Mouse (Mus musculus) hindbrain, embryonic 11.5 days (tissue): ENCODE data around the gene Ttc34. TPM values are rescaled to one million over a fixed set of nuclear protein-coding genes. Genes with fewer than 3 reads are reported as not detected.

Experiments
- ATAC-seq: fragments of 200-750 bp; cut with Nextera tagmentation; 2 replicates; pipeline ENCODE4 v1.8.0; 2017; ENCODE audit warnings: mild to moderate bottlenecking, moderate TSS enrichment, moderate library complexity; ENCODE audit not compliant: low FRiP score
- DNase-seq: peaks from one replicate; pipeline ENCODE4 v3.0.0-alpha.2; 2015; ENCODE audit warnings: low spot score
- H3K27ac ChIP-seq: fragments of 300-500 bp; sonication (generic); 2 replicates; pipeline ENCODE4 v1.5.1; 2014; ENCODE audit warnings: mild to moderate bottlenecking, low read depth, low read length
- H3K27me3 ChIP-seq: fragments of 300-500 bp; sonication (generic); 2 replicates; pipeline ENCODE4 v1.6.1; 2014; ENCODE audit warnings: mild to moderate bottlenecking, low read length, moderate library complexity, mixed read lengths; ENCODE audit not compliant: control insufficient read depth, insufficient read depth
- H3K36me3 ChIP-seq: fragments of 300-500 bp; sonication (generic); 2 replicates; pipeline ENCODE4 v1.6.1; 2014; ENCODE audit warnings: mild to moderate bottlenecking, low read length, moderate library complexity, mixed read lengths; ENCODE audit not compliant: control insufficient read depth, insufficient read depth
- H3K4me1 ChIP-seq: fragments of 300-500 bp; sonication (generic); replicated peaks from 2 replicates; pipeline ENCODE4 v1.6.1; 2014; ENCODE audit warnings: low read length, mixed read lengths; ENCODE audit not compliant: control insufficient read depth, insufficient read depth
- H3K4me2 ChIP-seq: fragments of 300-500 bp; sonication (generic); replicated peaks from 2 replicates; pipeline ENCODE4 v1.6.1; 2014; ENCODE audit warnings: mild to moderate bottlenecking, low read depth, low read length
- H3K4me3 ChIP-seq: fragments of 300-500 bp; sonication (generic); 2 replicates; pipeline ENCODE4 v1.5.1; 2014; ENCODE audit warnings: low read depth, low read length
- H3K9ac ChIP-seq: fragments of 300-500 bp; sonication (generic); 2 replicates; pipeline ENCODE4 v1.6.1; 2014; ENCODE audit warnings: low read depth, low read length
- H3K9me3 ChIP-seq: fragments of 300-500 bp; sonication (generic); 2 replicates; pipeline ENCODE4 v1.6.1; 2016; ENCODE audit warnings: low read length; ENCODE audit not compliant: control insufficient read depth
- WGBS: fragments of 180-500 bp; shearing (Covaris S2); extraction: QIAGEN DNeasy Blood & Tissue Kit; methylation state at CpG from one replicate; pipeline ENCODE4 v1.1.7; 2014; 5-methylcytosine and 5-hydroxymethylcytosine counted together
- polyA plus RNA-seq: library from polyadenylated mRNA; unstranded; fragments of >200 nt; fragmentation: Nextera tagmentation; extraction: Ambion mirVana; gene quantifications from 2 replicates; pipeline ENCODE4 v1.2.1, GENCODE M21; 2014

Gene Ttc34
- polyA plus RNA-seq, 1 experiment from 2014 or later, result 0.09 TPM

DNA sequence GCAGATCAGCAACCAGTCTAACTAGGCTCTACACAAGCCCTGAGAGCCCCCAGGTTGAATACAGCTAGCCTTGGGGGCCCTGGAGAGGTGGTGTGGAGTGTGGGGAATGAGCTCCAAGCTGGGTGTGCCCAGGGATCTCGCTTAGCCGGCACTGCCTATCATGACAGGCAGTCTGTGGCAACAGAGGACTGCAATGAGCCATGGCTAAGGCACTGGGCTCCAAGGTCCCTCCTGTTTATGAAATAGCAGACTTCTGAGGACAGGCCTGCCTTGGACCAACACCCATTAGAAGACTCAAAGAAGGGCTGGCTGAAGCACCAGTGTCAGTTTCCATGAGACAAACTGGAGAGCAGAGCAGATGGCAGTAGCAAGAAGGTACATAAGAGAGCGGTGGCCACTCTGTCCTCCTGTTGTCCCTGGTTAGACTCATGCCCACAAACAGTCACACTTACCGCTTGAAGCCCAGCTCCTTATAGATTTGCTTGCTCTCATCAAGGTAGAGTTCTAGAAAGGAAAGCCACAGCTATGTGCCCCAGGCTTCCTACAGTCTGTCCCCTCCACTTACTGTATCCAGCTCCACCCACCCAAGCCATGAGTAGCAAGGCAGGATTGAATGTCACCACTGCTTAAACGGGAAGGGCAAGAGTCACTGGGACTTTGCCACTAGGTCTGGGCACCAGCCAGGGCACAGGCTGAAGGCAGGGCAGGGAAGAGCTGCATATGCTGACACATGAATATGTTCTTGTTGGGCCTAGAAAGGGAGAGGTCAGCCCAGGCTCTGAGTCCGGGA, 60.6 kb downstream of the Ttc34 start:
- Histone ChIP-seq H3K4me1 (peaks cover 2% of the 10 kb centered on the region; the same call in 1 of the 2 replicates), H3K4me2 (peak overlapping the region; percentile 86), H3K4me3 (peak overlapping the region; percentile 44), H3K27me3 (no peaks in the 10 kb centered on the region), H3K9me3 (no peaks in the 10 kb centered on the region), H3K36me3 (no peaks in the 10 kb centered on the region), H3K9ac (peak overlapping the region; percentile 49), H3K27ac (no peak overlapping the region)
- WGBS, result 78% methylated on average over 6 of the region's 6 CpGs
- no peak for ATAC-seq
- DNase-seq, result no peak

DNA sequence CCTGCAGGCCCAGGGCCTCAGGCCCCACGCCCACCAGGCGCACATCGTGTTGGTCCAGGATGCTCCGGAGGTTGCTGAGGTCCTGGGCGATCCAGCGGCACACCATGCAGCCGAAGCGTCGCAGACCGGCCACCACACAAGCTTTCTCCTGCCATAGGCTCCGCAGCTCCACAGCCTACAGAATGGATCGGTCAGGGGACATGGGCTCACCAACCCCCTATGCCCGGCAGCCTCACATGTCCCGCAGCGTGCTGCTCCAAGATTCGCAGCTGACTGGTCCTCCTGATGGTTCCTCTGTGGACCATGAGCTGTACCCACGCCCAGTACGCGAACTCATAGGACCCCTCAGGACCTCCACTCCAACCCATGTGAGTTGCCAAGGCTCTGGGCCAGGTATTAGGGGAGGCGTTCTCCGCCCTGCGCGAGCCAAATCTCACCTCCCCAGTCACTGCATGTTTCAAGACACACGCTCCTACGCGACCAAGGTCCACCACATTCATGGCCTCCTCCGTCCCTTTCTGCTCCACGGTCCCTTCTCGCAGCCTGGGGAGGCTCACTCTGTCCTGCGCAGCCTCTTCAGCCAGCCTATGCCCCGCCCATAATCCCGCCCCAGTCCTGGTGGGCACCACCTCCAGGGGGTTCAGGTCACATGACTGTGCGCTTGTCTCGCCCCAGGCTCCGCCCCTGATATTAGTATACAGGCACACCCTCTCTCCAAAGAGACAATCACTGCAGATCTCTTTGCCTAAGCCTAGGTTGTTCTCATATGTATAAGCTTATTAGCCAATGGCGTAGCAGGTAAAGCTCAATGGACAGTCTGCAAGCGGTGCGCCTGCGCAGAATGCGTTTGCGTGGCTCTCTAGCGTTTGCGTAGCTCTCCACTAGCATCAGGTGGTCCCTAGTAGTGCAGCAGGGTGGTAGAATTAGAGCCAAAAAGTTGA, 61.5 kb downstream of the Ttc34 start, which contains the start of gene Fam213b:
Gene Fam213b (minus strand): TSS at position 630 of the 941 bp plus-strand sequence.
- 2% methylated on average over 43 of the region's 43 CpGs for WGBS
- Histone ChIP-seq H3K9me3 (no peaks in the 10 kb centered on the region), H3K4me2 (peak within 1 kb of the TSS; percentile 86), H3K4me1 (peaks cover 2% of the 10 kb centered on the region; the same call in 1 of the 2 replicates), H3K36me3 (no peaks in the 10 kb centered on the region), H3K27me3 (no peaks in the 10 kb centered on the region), H3K27ac (peak within 1 kb of the TSS; percentile 51; the same call in 1 of the 2 replicates), H3K4me3 (peak within 1 kb of the TSS; percentile 44), H3K9ac (peak within 1 kb of the TSS; percentile 49)
- DNase-seq, result peak; percentile 90
- peak; percentile 98 for ATAC-seq

DNA sequence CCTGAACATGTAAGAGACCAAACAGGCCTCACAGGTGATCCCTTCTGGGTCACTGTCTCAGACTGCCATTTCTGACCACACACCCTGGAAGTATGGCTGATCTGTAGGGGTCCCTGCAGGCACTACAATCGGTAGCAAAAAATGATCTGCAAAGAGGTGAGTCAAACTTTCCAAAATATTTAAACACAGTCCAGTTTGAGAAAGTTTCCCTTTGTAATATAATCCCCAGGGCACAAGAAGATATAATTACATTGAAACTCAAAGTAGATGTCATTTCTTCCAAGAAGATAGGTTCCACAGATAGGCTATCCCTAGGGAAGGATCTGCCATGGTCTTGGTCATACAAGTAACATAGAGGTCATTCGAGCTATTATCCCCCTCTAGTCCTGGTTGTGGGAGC, 65.1 kb downstream of the Ttc34 start:
- Histone ChIP-seq H3K4me2 (no peak overlapping the region), H3K27ac (no peak overlapping the region), H3K4me3 (no peak overlapping the region), H3K36me3 (no peaks in the 10 kb centered on the region), H3K9me3 (no peaks in the 10 kb centered on the region), H3K27me3 (no peaks in the 10 kb centered on the region), H3K9ac (no peak overlapping the region), H3K4me1 (peaks cover 2% of the 10 kb centered on the region; the same call in 1 of the 2 replicates)
- ATAC-seq, result no peak
- WGBS, result 89% methylated on average over 2 of the region's 2 CpGs
- DNase-seq, result no peak

DNA sequence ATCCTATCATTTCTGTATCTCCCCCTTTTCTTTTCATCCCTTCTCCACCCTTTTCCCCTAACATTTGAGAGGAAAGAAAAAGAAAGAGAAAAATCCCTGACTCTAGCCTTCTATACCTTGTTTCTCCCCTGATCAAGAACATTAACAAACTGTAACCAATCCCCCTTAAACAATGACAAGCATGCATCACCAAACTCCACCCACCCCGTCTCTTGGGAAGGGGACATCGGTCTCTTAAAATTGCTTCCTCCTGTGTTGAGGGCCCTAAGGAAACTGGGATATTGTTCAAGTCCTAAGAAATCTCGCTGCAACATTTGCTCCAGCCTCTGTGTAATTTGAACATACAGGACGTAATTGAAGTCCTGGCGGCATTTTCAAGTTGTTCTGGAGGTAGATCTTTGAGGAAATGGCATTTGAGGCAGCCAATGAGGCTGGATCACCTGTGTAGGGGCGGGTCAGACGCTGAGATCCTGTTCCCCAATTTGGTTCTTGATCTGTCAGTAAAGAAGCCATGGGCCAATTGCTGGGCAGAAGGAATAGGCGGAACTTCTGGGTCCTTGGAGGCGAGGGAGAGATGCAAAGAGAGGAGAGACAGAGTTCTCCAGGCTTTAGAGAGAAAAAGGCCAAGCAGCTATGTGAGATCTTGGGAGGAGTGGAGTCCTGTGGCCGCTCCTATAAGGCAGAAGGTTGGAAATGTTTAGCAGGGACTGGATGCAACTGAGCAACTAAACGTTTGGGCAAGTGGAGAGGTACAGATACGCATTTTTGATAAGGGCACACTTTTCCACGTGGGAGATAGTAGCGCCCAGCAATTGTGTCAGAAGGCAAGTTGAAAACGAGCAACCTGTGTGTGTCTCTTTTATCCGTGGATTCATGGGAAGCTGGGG, 67.2 kb downstream of the Ttc34 start:
- ATAC-seq, result peak; percentile 80
- no peak overlapping the region for H3K27ac ChIP-seq
- peak; percentile 73 for DNase-seq
- H3K27me3 ChIP-seq, result no peaks in the 10 kb centered on the region
- 3% methylated on average over 16 of the region's 16 CpGs for WGBS
- peak overlapping the region; percentile 33 for H3K4me3 ChIP-seq
- H3K4me2 ChIP-seq, result peak overlapping the region; percentile 54
- H3K9ac ChIP-seq, result peak overlapping the region; percentile 29; the same call in 1 of the 2 replicates
- no peaks in the 10 kb centered on the region for H3K4me1 ChIP-seq
- H3K36me3 ChIP-seq, result no peaks in the 10 kb centered on the region
- H3K9me3 ChIP-seq, result no peaks in the 10 kb centered on the region

DNA sequence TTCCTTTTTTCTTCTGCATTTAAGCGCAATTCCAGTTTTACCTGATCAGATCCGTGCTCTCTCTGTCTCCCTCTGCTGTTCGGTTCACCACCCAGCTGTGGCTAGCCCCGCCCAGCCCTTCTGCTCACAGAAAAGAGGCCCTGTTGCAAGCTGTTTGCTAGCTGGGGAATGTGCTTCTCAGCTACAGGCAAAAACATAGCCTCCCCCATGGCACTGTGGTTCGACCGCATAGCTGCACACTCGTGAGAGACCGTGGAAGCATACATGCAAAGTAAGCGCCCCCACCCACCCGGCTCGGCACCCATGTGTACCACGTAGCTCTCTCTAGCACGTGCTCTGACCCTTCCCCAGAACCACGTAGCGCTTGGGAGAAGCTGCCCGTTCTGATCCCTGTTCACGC, 70.6 kb downstream of the Ttc34 start:
- H3K4me2 ChIP-seq, result no peak overlapping the region
- no peak overlapping the region for H3K9ac ChIP-seq
- ATAC-seq (peak; percentile 67; the same call in 1 of the 2 replicates), DNase-seq (peak; percentile 83)
- 51% methylated on average over 17 of the region's 17 CpGs for WGBS
- H3K4me3 ChIP-seq, result no peak overlapping the region
- H3K27ac ChIP-seq, result no peak overlapping the region
- H3K27me3 ChIP-seq, result no peaks in the 10 kb centered on the region
- no peaks in the 10 kb centered on the region for H3K9me3 ChIP-seq
- H3K4me1 ChIP-seq, result no peaks in the 10 kb centered on the region
- H3K36me3 ChIP-seq, result no peaks in the 10 kb centered on the region

DNA sequence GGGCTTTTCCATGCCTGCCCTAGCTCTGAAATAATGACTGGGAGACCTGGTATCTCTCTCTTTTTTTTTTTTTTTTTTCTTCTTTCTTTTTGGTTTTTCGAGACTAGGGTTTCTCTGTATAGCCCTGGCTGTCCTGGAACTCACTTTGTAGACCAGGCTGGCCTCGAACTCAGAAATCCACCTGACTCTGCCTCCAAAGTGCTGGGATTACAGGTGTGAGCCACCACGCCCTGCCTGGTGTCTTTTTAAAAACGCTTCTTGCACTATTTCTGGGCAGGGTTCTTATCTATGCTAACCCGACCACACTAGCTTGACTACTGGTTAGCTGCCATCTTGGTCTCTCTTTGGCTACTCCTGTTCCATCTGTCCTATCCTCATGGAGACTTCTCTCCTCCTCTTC, 71.2 kb downstream of the Ttc34 start:
- H3K36me3 ChIP-seq, result no peaks in the 10 kb centered on the region
- no peak for ATAC-seq
- 88% methylated on average over 5 of the region's 5 CpGs for WGBS
- H3K9ac ChIP-seq, result no peak overlapping the region
- H3K4me3 ChIP-seq, result no peak overlapping the region
- H3K4me1 ChIP-seq, result no peaks in the 10 kb centered on the region
- H3K27me3 ChIP-seq, result no peaks in the 10 kb centered on the region
- no peak for DNase-seq
- no peak overlapping the region for H3K4me2 ChIP-seq
- no peak overlapping the region for H3K27ac ChIP-seq
- H3K9me3 ChIP-seq, result no peaks in the 10 kb centered on the region

DNA sequence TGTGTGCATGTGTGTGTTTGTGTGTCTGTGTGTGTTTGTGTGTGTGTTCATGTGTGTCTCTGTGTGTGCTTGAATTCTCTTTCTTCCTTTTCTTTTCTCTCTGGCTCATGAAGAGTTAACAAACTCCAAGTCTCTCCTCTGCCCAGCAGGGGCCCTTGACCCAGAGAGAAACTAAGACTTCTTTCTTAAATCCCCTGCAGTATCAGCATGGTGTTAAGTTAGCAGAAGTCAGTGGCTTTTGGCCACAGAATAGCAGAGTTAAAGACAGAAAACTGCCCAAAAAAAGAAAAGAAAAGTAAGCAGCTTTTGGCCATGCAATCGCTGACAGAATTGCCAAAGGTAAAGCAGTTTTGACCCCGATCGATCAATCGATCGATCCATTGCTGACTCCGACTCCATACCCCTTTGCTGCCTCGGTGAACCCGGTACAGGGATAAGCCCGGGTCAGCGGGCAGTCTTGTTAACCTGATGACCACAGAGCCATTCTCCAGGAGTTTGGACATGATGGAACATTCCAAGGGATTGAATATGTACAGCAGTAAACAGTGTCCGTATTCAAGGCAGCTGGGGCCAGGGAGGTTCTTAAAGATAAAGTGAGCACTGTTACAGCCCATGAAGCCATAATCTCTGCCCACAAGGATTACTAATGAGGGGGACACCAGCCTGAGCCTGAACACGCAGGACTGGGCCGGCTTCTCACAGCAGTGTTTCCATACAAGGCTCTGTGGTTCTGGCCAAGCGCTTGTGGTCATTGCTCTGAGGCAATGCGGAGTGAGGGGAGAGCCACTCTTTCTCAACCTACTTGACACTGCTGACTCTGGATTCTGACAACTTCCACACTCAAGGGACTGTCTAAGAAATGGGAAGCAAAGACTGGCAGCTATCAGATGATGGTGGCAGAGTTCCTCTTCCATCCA, 73.6 kb downstream of the Ttc34 start:
- no peak overlapping the region for H3K9ac ChIP-seq
- no peak for DNase-seq
- WGBS, result 19% methylated on average over 15 of the region's 15 CpGs

More for the DNA sequence above, 73.6 kb downstream of the Ttc34 start:
- Histone ChIP-seq H3K27me3 (no peaks in the 10 kb centered on the region), H3K4me2 (no peak overlapping the region), H3K4me1 (no peaks in the 10 kb centered on the region), H3K4me3 (no peak overlapping the region), H3K27ac (no peak overlapping the region), H3K9me3 (no peaks in the 10 kb centered on the region), H3K36me3 (no peaks in the 10 kb centered on the region)
- no peak for ATAC-seq
